Mouse (Mus musculus): ENCODE measurements around the gene Frg2f1. TPM values are rescaled to one million over a fixed set of nuclear protein-coding genes. Genes with fewer than 3 reads are reported as not detected.

Frg2f1 gene
- polyA plus RNA-seq, 1 experiment from 2014 or later = 3.2 TPM

DNA sequence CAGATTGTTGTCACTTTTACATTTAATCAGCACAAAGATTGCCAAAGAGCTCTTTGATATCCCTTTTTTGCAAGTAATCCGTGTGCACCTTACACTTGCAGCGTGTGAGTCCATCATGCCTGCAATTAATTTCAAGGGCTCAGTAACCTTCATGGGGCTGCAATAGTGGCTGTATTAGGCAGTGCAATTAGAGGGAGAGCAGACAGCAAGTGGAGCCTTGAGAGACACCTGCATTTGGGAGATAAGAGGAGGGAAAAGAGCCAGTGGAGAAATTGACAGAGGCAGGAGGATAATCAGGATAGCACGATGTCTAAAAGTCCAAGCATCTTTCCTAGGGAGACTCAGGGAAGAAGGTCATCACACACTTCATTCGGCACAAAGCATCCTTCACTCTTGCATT lies 15.8 kb downstream of the Frg2f1 start:
- H3K36me3 ChIP-seq (ENCODE audit: control insufficient read depth, insufficient read depth, low read length) = no peaks in the 10 kb centered on the region
- no peaks in the 10 kb centered on the region for H3K4me1 ChIP-seq (ENCODE audit: control insufficient read depth, insufficient read depth, low read length)
- H3K4me2 ChIP-seq (ENCODE audit: low read depth, low read length) = no peak overlapping the region
- no peaks in the 10 kb centered on the region for H3K9me3 ChIP-seq (replicated peaks; ENCODE audit: control insufficient read depth, low read length)
- 80% methylated on average over 4 of the region's 4 CpGs for WGBS
- H3K9ac ChIP-seq (ENCODE audit: low read length) = no peak overlapping the region
- no peak overlapping the region for H3K27ac ChIP-seq (ENCODE audit: low read length)
- H3K4me3 ChIP-seq (replicated peaks; ENCODE audit: low read length) = no peak overlapping the region
- no peak for ATAC-seq (ENCODE audit: insufficient read depth, low FRiP score)
- H3K27me3 ChIP-seq (ENCODE audit: control insufficient read depth, insufficient read depth, low read length) = no peaks in the 10 kb centered on the region

- ATAC-seq (ENCODE audit: insufficient read depth, low FRiP score) = no peak
Measured at GRCm38 (mm10) chr4:119512731-119513141, 26.6 kb downstream of the Frg2f1 start.

GRCm38 (mm10) chr4:119511591-119511990 lies 27.7 kb downstream of the Frg2f1 start:
- H3K4me3 ChIP-seq (replicated peaks; ENCODE audit: low read length) = no peak overlapping the region
- no peaks in the 10 kb centered on the region for H3K9me3 ChIP-seq (replicated peaks; ENCODE audit: control insufficient read depth, low read length)
- no peaks in the 10 kb centered on the region for H3K36me3 ChIP-seq (ENCODE audit: control insufficient read depth, insufficient read depth, low read length)
- 68% methylated on average over 2 of the region's 2 CpGs for WGBS
- no peak for ATAC-seq (ENCODE audit: insufficient read depth, low FRiP score)
- H3K4me2 ChIP-seq (ENCODE audit: low read depth, low read length) = no peak overlapping the region
- H3K27ac ChIP-seq (ENCODE audit: low read length) = no peak overlapping the region
- no peaks in the 10 kb centered on the region for H3K4me1 ChIP-seq (ENCODE audit: control insufficient read depth, insufficient read depth, low read length)
- H3K27me3 ChIP-seq (ENCODE audit: control insufficient read depth, insufficient read depth, low read length) = no peaks in the 10 kb centered on the region
- H3K9ac ChIP-seq (ENCODE audit: low read length) = no peak overlapping the region

More at GRCm38 (mm10) chr4:119512731-119513141, 26.6 kb downstream of the Frg2f1 start:
- Histone ChIP-seq H3K4me2 (ENCODE audit: low read depth, low read length) (no peak overlapping the region), H3K27ac (ENCODE audit: low read length) (no peak overlapping the region), H3K36me3 (ENCODE audit: control insufficient read depth, insufficient read depth, low read length) (no peaks in the 10 kb centered on the region), H3K9ac (ENCODE audit: low read length) (no peak overlapping the region), H3K9me3 (replicated peaks; ENCODE audit: control insufficient read depth, low read length) (no peaks in the 10 kb centered on the region), H3K4me1 (ENCODE audit: control insufficient read depth, insufficient read depth, low read length) (no peaks in the 10 kb centered on the region), H3K27me3 (ENCODE audit: control insufficient read depth, insufficient read depth, low read length) (no peaks in the 10 kb centered on the region), H3K4me3 (replicated peaks; ENCODE audit: low read length) (no peak overlapping the region)
- 51% methylated on average over 3 of the region's 3 CpGs for WGBS

- Histone ChIP-seq H3K36me3 (ENCODE audit: control insufficient read depth, insufficient read depth, low read length) (no peaks in the 10 kb centered on the region), H3K4me1 (ENCODE audit: control insufficient read depth, insufficient read depth, low read length) (no peaks in the 10 kb centered on the region), H3K9me3 (replicated peaks; ENCODE audit: control insufficient read depth, low read length) (no peaks in the 10 kb centered on the region), H3K4me3 (replicated peaks; ENCODE audit: low read length) (no peak overlapping the region), H3K9ac (ENCODE audit: low read length) (no peak overlapping the region), H3K27me3 (ENCODE audit: control insufficient read depth, insufficient read depth, low read length) (peaks cover 4% of the 10 kb centered on the region), H3K4me2 (ENCODE audit: low read depth, low read length) (no peak overlapping the region), H3K27ac (ENCODE audit: low read length) (no peak overlapping the region)
- no peak for ATAC-seq (ENCODE audit: insufficient read depth, low FRiP score)
- 63% methylated on average over 5 of the region's 5 CpGs for WGBS
Measured at GRCm38 (mm10) chr4:119498319-119498848, 40.9 kb downstream of the Frg2f1 start.

GRCm38 (mm10) chr4:119492933-119493327 lies 46.4 kb downstream of the Frg2f1 start:
- ATAC-seq (ENCODE audit: insufficient read depth, low FRiP score) = no peak
- Histone ChIP-seq H3K27ac (ENCODE audit: low read length) (no peak overlapping the region), H3K27me3 (ENCODE audit: control insufficient read depth, insufficient read depth, low read length) (peaks cover 14% of the 10 kb centered on the region), H3K4me2 (ENCODE audit: low read depth, low read length) (peak overlapping the region; percentile 93), H3K9ac (ENCODE audit: low read length) (peak overlapping the region; percentile 68), H3K4me1 (ENCODE audit: control insufficient read depth, insufficient read depth, low read length) (no peaks in the 10 kb centered on the region), H3K9me3 (replicated peaks; ENCODE audit: control insufficient read depth, low read length) (no peaks in the 10 kb centered on the region), H3K36me3 (ENCODE audit: control insufficient read depth, insufficient read depth, low read length) (no peaks in the 10 kb centered on the region), H3K4me3 (replicated peaks; ENCODE audit: low read length) (peak overlapping the region; percentile 61)
- 32% methylated on average over 10 of the region's 10 CpGs for WGBS

GRCm38 (mm10) chr4:119492291-119492932 lies 46.9 kb downstream of the Frg2f1 start, which contains the start of gene Rimkla:
Gene Rimkla (minus strand): TSS chr4:119492628.
- peak within 1 kb of the TSS; percentile 61 for H3K4me3 ChIP-seq (replicated peaks; ENCODE audit: low read length)
- peak within 1 kb of the TSS; percentile 68 for H3K9ac ChIP-seq (ENCODE audit: low read length)
- no peaks in the 10 kb centered on the region for H3K36me3 ChIP-seq (ENCODE audit: control insufficient read depth, insufficient read depth, low read length)
- no peak within 1 kb of the TSS for H3K27ac ChIP-seq (ENCODE audit: low read length)
- H3K9me3 ChIP-seq (replicated peaks; ENCODE audit: control insufficient read depth, low read length) = no peaks in the 10 kb centered on the region
- WGBS = under 1% methylated on average over 77 of the region's 77 CpGs
- ATAC-seq (ENCODE audit: insufficient read depth, low FRiP score) = peak; percentile 89
- H3K4me2 ChIP-seq (ENCODE audit: low read depth, low read length) = peak within 1 kb of the TSS; percentile 93
- peaks cover 14% of the 10 kb centered on the region for H3K27me3 ChIP-seq (ENCODE audit: control insufficient read depth, insufficient read depth, low read length)
- no peaks in the 10 kb centered on the region for H3K4me1 ChIP-seq (ENCODE audit: control insufficient read depth, insufficient read depth, low read length)

GRCm38 (mm10) chr4:119490806-119491205 lies 48.5 kb downstream of the Frg2f1 start:
- no peak for ATAC-seq (ENCODE audit: insufficient read depth, low FRiP score)
- H3K9me3 ChIP-seq (replicated peaks; ENCODE audit: control insufficient read depth, low read length) = no peaks in the 10 kb centered on the region
- no peak overlapping the region for H3K4me3 ChIP-seq (replicated peaks; ENCODE audit: low read length)
- peaks cover 14% of the 10 kb centered on the region for H3K27me3 ChIP-seq (ENCODE audit: control insufficient read depth, insufficient read depth, low read length)
- no peak overlapping the region for H3K9ac ChIP-seq (ENCODE audit: low read length)
- H3K36me3 ChIP-seq (ENCODE audit: control insufficient read depth, insufficient read depth, low read length) = no peaks in the 10 kb centered on the region
- WGBS = 74% methylated on average over 3 of the region's 3 CpGs
- no peak overlapping the region for H3K27ac ChIP-seq (ENCODE audit: low read length)
- no peak overlapping the region for H3K4me2 ChIP-seq (ENCODE audit: low read depth, low read length)
- no peaks in the 10 kb centered on the region for H3K4me1 ChIP-seq (ENCODE audit: control insufficient read depth, insufficient read depth, low read length)

GRCm38 (mm10) chr4:119489666-119490065 lies 49.7 kb downstream of the Frg2f1 start:
- WGBS = 86% methylated on average over 10 of the region's 10 CpGs
- Histone ChIP-seq H3K27ac (ENCODE audit: low read length) (no peak overlapping the region), H3K9ac (ENCODE audit: low read length) (no peak overlapping the region), H3K9me3 (replicated peaks; ENCODE audit: control insufficient read depth, low read length) (no peaks in the 10 kb centered on the region), H3K4me1 (ENCODE audit: control insufficient read depth, insufficient read depth, low read length) (no peaks in the 10 kb centered on the region), H3K4me3 (replicated peaks; ENCODE audit: low read length) (no peak overlapping the region), H3K27me3 (ENCODE audit: control insufficient read depth, insufficient read depth, low read length) (peaks cover 13% of the 10 kb centered on the region), H3K4me2 (ENCODE audit: low read depth, low read length) (no peak overlapping the region), H3K36me3 (ENCODE audit: control insufficient read depth, insufficient read depth, low read length) (no peaks in the 10 kb centered on the region)
- no peak for ATAC-seq (ENCODE audit: insufficient read depth, low FRiP score)

DNA sequence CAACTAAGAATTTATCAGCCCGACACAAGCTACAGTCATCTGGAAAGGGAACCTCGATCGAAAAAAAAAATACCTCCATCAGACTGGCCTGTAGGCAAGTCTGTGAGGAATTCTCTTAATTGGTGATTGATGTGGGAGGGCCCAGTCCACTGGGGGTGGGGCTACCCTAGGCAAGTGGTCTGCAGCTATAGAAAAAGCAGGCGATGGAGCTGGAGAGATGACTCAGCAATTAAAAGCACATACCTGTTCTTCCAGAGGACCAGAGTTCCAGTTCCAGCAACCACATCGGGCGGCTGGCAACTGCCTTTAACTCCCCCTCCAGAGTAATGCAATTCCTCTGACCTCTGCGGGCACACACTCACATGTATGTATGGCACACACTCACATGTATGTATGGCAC lies 54.4 kb downstream of the Frg2f1 start:
- H3K27ac ChIP-seq (ENCODE audit: low read length) = no peak overlapping the region
- no peak overlapping the region for H3K4me2 ChIP-seq (ENCODE audit: low read depth, low read length)
- H3K9me3 ChIP-seq (replicated peaks; ENCODE audit: control insufficient read depth, low read length) = no peaks in the 10 kb centered on the region
- H3K4me3 ChIP-seq (replicated peaks; ENCODE audit: low read length) = no peak overlapping the region
- WGBS = 72% methylated on average over 7 of the region's 7 CpGs
- H3K9ac ChIP-seq (ENCODE audit: low read length) = no peak overlapping the region
- no peaks in the 10 kb centered on the region for H3K27me3 ChIP-seq (ENCODE audit: control insufficient read depth, insufficient read depth, low read length)
- H3K36me3 ChIP-seq (ENCODE audit: control insufficient read depth, insufficient read depth, low read length) = no peaks in the 10 kb centered on the region
- H3K4me1 ChIP-seq (ENCODE audit: control insufficient read depth, insufficient read depth, low read length) = no peaks in the 10 kb centered on the region
- no peak for ATAC-seq (ENCODE audit: insufficient read depth, low FRiP score)

Data from stomach, embryonic 16.5 days (tissue).